Mouse (Mus musculus): Measurements from ENCODE around the gene Anapc15-ps.

GRCm38 (mm10) chr10:95659471-95660150 lies 13.6 kb downstream of the Anapc15-ps start:
- no peak for TF ChIP-seq CTCF (IDR thresholded peaks at IDR 0.05; ENCODE audit: borderline replicate concordance, extremely low read depth, insufficient read depth, insufficient read length)
- no peak for TF ChIP-seq POLR2A (IDR thresholded peaks at IDR 0.05; ENCODE audit: borderline replicate concordance, extremely low read depth, insufficient read depth, insufficient read length, poor library complexity, severe bottlenecking)
